Mouse (Mus musculus) kidney, postnatal 0 days (tissue): ENCODE measurements around the gene Nfat5. TPM values are rescaled to one million over a fixed set of nuclear protein-coding genes. Genes with fewer than 3 reads are reported as not detected.

Source experiments
- ATAC-seq: fragments of 200-750 bp; cut with Nextera tagmentation; replicated peaks from 2 replicates; pipeline ENCODE4 v1.8.0; 2017; ENCODE audit warnings: low read depth, moderate number of reproducible peaks, moderate TSS enrichment, moderate library complexity; ENCODE audit not compliant: low FRiP score
- DNase-seq: peaks from one replicate; pipeline ENCODE4 v3.0.0-alpha.2; 2016; ENCODE audit warnings: low spot score
- H3K27ac ChIP-seq: fragments of 300-500 bp; sonication (generic); 2 replicates; pipeline ENCODE4 v1.5.1; 2014; ENCODE audit warnings: mild to moderate bottlenecking
- H3K27me3 ChIP-seq: fragments of 300-500 bp; sonication (generic); 2 replicates; pipeline ENCODE4 v1.6.1; 2014; ENCODE audit warnings: low read length, mixed read lengths; ENCODE audit not compliant: insufficient read depth
- H3K36me3 ChIP-seq: fragments of 300-500 bp; sonication (generic); 2 replicates; pipeline ENCODE4 v1.6.1; 2014; ENCODE audit warnings: low read length, mixed read lengths; ENCODE audit not compliant: insufficient read depth
- H3K4me1 ChIP-seq: fragments of 300-500 bp; sonication (generic); replicated peaks from 2 replicates; pipeline ENCODE4 v1.6.1; 2014; ENCODE audit warnings: antibody characterized with exemption, low read length, mixed read lengths; ENCODE audit not compliant: insufficient read depth
- H3K4me2 ChIP-seq: fragments of 300-500 bp; sonication (generic); 2 replicates; pipeline ENCODE4 v1.6.1; 2014; ENCODE audit warnings: mild to moderate bottlenecking, low read length, moderate library complexity, mixed read lengths
- H3K4me3 ChIP-seq: fragments of 300-500 bp; sonication (generic); replicated peaks from 2 replicates; pipeline ENCODE4 v1.5.1; 2014; ENCODE audit warnings: low read depth, low read length
- H3K9ac ChIP-seq: fragments of 300-500 bp; sonication (generic); 2 replicates; pipeline ENCODE4 v1.6.1; 2014; ENCODE audit warnings: low read depth, low read length
- H3K9me3 ChIP-seq: fragments of 300-500 bp; sonication (generic); replicated peaks from 2 replicates; pipeline ENCODE4 v1.6.1; 2016; ENCODE audit warnings: low read length, inconsistent platforms, mixed read lengths
- CTCF ChIP-seq: IDR thresholded peaks from 2 replicates; pipeline ENCODE4 v1.5.1; 2016; ENCODE audit warnings: antibody characterized with exemption, low read depth, mild to moderate bottlenecking, moderate library complexity
- WGBS: fragments of 180-500 bp; shearing (Covaris S2); extraction: QIAGEN DNeasy Blood & Tissue Kit; methylation state at CpG from one replicate; pipeline ENCODE4 v1.1.7; 2014; 5-methylcytosine and 5-hydroxymethylcytosine counted together
- polyA plus RNA-seq: library from polyadenylated mRNA; unstranded; fragments of >200 nt; fragmentation: Nextera tagmentation; extraction: Ambion mirVana; gene quantifications from 2 replicates; pipeline ENCODE4 v1.2.1, GENCODE M21; 2015

Gene Nfat5
- polyA plus RNA-seq, 1 experiment from 2014 or later: 16.8 TPM

DNA sequence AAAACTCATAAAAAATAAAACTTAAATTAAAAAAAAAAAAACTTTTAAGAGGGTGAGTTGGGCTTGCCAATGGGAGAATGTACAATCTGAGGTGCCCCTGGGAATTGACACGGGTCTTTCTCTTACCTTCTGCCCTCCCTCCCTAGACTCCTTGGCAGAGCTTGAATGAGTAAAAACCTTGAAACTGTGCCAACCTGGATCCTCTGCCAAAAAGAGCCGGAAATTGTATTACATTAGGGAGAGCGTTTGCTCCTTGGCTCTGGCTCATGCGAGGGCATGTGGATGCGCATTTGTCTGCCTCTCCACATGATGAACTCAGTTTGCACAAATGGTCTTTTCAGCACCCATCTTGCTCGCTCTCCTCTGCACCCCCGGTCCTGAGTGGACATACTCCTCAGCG is 96.3 kb downstream of the Nfat5 start:
- 58% methylated on average over 8 of the region's 8 CpGs for WGBS
- DNase-seq: peak; percentile 27
- H3K4me1 ChIP-seq: no peaks in the 10 kb centered on the region
- no peak overlapping the region for H3K4me3 ChIP-seq
- no peak overlapping the region for H3K9ac ChIP-seq
- H3K9me3 ChIP-seq: no peaks in the 10 kb centered on the region
- H3K27me3 ChIP-seq: no peaks in the 10 kb centered on the region
- H3K27ac ChIP-seq: no peak overlapping the region
- H3K4me2 ChIP-seq: no peak overlapping the region
- no peak for TF ChIP-seq CTCF
- H3K36me3 ChIP-seq: no peaks in the 10 kb centered on the region
- ATAC-seq: no peak

GRCm38 (mm10) chr8:107390476-107391135 is 97.3 kb downstream of the Nfat5 start:
- Histone ChIP-seq H3K4me1 (no peaks in the 10 kb centered on the region), H3K4me3 (no peak overlapping the region), H3K27me3 (no peaks in the 10 kb centered on the region), H3K9ac (no peak overlapping the region), H3K36me3 (no peaks in the 10 kb centered on the region), H3K4me2 (no peak overlapping the region), H3K27ac (0 out of 2 replicates have a peak overlapping the region, but pooled peaks have one; percentile 25), H3K9me3 (no peaks in the 10 kb centered on the region)
- 87% methylated on average over 16 of the region's 16 CpGs for WGBS
- no peak for DNase-seq
- ATAC-seq: peak; percentile 68; the same call in 1 of the 2 replicates
- no peak for TF ChIP-seq CTCF

DNA sequence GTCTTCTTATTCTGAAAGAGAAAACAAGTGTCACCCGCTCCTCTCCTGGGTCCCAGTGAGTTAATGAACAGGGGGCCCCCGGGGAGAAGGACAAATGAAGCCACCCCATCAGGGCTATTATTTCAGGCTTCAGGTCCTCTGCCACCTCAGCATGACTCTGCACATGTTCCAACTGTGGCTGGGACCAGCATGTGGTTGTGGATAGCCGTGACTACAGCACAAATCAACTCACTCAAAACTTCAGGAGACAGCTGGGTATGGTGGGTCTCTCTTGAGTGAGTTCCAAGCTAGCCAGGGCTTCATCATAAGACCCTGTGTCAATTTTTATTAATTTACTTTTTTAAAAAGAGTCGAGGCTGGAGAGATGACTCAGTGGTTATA is 97.9 kb downstream of the Nfat5 start:
- no peak overlapping the region for H3K4me2 ChIP-seq
- no peaks in the 10 kb centered on the region for H3K9me3 ChIP-seq
- ATAC-seq (no peak), DNase-seq (no peak)
- H3K9ac ChIP-seq: no peak overlapping the region
- H3K27ac ChIP-seq: no peak overlapping the region
- no peaks in the 10 kb centered on the region for H3K27me3 ChIP-seq
- H3K4me3 ChIP-seq: no peak overlapping the region
- H3K4me1 ChIP-seq: no peaks in the 10 kb centered on the region
- no peak for TF ChIP-seq CTCF
- H3K36me3 ChIP-seq: no peaks in the 10 kb centered on the region
- 70% methylated on average over 4 of the region's 4 CpGs for WGBS

GRCm38 (mm10) chr8:107395397-107395796 is 102.1 kb downstream of the Nfat5 start:
- Histone ChIP-seq H3K4me1 (no peaks in the 10 kb centered on the region), H3K9ac (no peak overlapping the region), H3K9me3 (no peaks in the 10 kb centered on the region), H3K27ac (no peak overlapping the region), H3K4me2 (no peak overlapping the region), H3K27me3 (no peaks in the 10 kb centered on the region), H3K4me3 (no peak overlapping the region), H3K36me3 (no peaks in the 10 kb centered on the region)
- no peak for TF ChIP-seq CTCF
- no peak for DNase-seq
- ATAC-seq: no peak

DNA sequence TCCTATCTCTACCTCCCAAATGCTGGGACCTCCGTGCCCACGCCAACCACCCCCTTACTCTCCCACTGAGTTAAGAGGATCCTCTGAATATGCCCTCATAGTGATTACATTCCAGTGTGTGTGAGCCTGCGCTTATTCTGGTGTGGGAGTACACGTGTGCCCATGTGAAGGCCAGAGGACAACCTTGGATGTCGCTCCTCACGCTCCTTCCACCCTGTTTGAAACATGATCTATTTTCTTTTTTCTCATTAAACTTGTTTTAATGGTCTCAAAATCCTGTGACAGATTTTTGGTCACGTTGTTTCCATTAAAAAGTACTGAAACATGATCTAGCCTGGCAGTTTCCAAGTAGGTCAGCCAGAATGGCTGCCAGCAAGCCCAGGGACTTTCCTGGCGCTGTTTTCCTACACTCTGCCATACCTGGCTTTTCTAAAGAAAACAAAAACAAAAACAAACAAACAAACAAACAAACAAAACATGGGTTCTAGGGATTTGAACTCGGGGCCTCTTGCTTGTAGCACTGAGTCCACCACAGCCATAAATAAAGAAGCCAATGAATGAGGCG is 102.9 kb downstream of the Nfat5 start:
- no peaks in the 10 kb centered on the region for H3K4me1 ChIP-seq
- no peak overlapping the region for H3K27ac ChIP-seq
- no peak overlapping the region for H3K4me3 ChIP-seq
- WGBS: 60% methylated on average over 10 of the region's 10 CpGs
- no peak overlapping the region for H3K9ac ChIP-seq
- no peaks in the 10 kb centered on the region for H3K27me3 ChIP-seq
- H3K36me3 ChIP-seq: no peaks in the 10 kb centered on the region
- H3K4me2 ChIP-seq: no peak overlapping the region
- DNase-seq (no peak), ATAC-seq (no peak)
- no peaks in the 10 kb centered on the region for H3K9me3 ChIP-seq
- TF ChIP-seq CTCF: no peak

GRCm38 (mm10) chr8:107397665-107398064 is 104.4 kb downstream of the Nfat5 start:
- H3K27me3 ChIP-seq: no peaks in the 10 kb centered on the region
- H3K4me3 ChIP-seq: no peak overlapping the region
- 31% methylated on average over 12 of the region's 12 CpGs for WGBS
- 0 out of 2 replicates have a peak, but pooled peaks cover 6% of the 10 kb centered on the region for H3K4me1 ChIP-seq
- no peak for ATAC-seq
- no peak for TF ChIP-seq CTCF
- H3K27ac ChIP-seq: peak overlapping the region; percentile 15; the same call in 1 of the 2 replicates
- DNase-seq: no peak
- H3K36me3 ChIP-seq: no peaks in the 10 kb centered on the region
- no peaks in the 10 kb centered on the region for H3K9me3 ChIP-seq
- no peak overlapping the region for H3K4me2 ChIP-seq
- no peak overlapping the region for H3K9ac ChIP-seq
